Mouse (Mus musculus): ENCODE data around the gene Olfr1412. TPM values are rescaled to one million over a fixed set of nuclear protein-coding genes. Genes with fewer than 3 reads are reported as not detected.

The Olfr1412 gene
- polyA plus RNA-seq, 1 experiment from 2014 or later = not detected

- Histone ChIP-seq H3K9me3 (no peaks in the 10 kb centered on the region), H3K27me3 (no peaks in the 10 kb centered on the region), H3K36me3 (no peaks in the 10 kb centered on the region), H3K4me1 (peaks cover 3% of the 10 kb centered on the region; the same call in 1 of the 2 replicates), H3K27ac (replicated peaks) (no peak within 1 kb of the TSS), H3K9ac (replicated peaks) (no peak within 1 kb of the TSS), H3K4me3 (no peak within 1 kb of the TSS), H3K4me2 (replicated peaks) (no peak within 1 kb of the TSS)
- WGBS = 61% methylated on average over 2 of the region's 2 CpGs
- no peak for ATAC-seq (replicated peaks)
These were observed 31.9 kb downstream of the Olfr1412 start, which contains the start of gene Olfr12 for GRCm38 (mm10) chr1:92617488-92617887. TSS of gene Olfr12 (plus strand) at chr1:92617788.

- H3K9ac ChIP-seq (replicated peaks) = no peak overlapping the region
- H3K4me3 ChIP-seq = no peak overlapping the region
- 77% methylated on average over 4 of the region's 4 CpGs for WGBS
- ATAC-seq (replicated peaks) = no peak
- H3K27me3 ChIP-seq = no peaks in the 10 kb centered on the region
- H3K9me3 ChIP-seq = no peaks in the 10 kb centered on the region
- H3K4me2 ChIP-seq (replicated peaks) = no peak overlapping the region
- H3K27ac ChIP-seq (replicated peaks) = no peak overlapping the region
- H3K36me3 ChIP-seq = no peaks in the 10 kb centered on the region
- H3K4me1 ChIP-seq = peaks cover under 1% of the 10 kb centered on the region; the same call in 1 of the 2 replicates
These were observed 32.8 kb downstream of the Olfr1412 start for GRCm38 (mm10) chr1:92618360-92618759.

- Histone ChIP-seq H3K27me3 (no peaks in the 10 kb centered on the region), H3K9ac (replicated peaks) (no peak overlapping the region), H3K27ac (replicated peaks) (no peak overlapping the region), H3K9me3 (no peaks in the 10 kb centered on the region), H3K4me3 (no peak overlapping the region), H3K4me1 (no peaks in the 10 kb centered on the region), H3K36me3 (no peaks in the 10 kb centered on the region), H3K4me2 (replicated peaks) (no peak overlapping the region)
- 58% methylated on average over 4 of the region's 4 CpGs for WGBS
- ATAC-seq (replicated peaks) = no peak
These were observed 42.6 kb downstream of the Olfr1412 start for GRCm38 (mm10) chr1:92628227-92628626.

GRCm38 (mm10) chr1:92632196-92632595, 46.6 kb downstream of the Olfr1412 start:
- Histone ChIP-seq H3K27ac (replicated peaks) (no peak overlapping the region), H3K36me3 (peaks cover 18% of the 10 kb centered on the region), H3K4me1 (peaks cover 4% of the 10 kb centered on the region; the same call in 1 of the 2 replicates), H3K4me3 (no peak overlapping the region), H3K9ac (replicated peaks) (no peak overlapping the region), H3K9me3 (no peaks in the 10 kb centered on the region), H3K27me3 (no peaks in the 10 kb centered on the region), H3K4me2 (replicated peaks) (no peak overlapping the region)
- WGBS = 49% methylated on average over 5 of the region's 5 CpGs
- ATAC-seq (replicated peaks) = no peak

DNA sequence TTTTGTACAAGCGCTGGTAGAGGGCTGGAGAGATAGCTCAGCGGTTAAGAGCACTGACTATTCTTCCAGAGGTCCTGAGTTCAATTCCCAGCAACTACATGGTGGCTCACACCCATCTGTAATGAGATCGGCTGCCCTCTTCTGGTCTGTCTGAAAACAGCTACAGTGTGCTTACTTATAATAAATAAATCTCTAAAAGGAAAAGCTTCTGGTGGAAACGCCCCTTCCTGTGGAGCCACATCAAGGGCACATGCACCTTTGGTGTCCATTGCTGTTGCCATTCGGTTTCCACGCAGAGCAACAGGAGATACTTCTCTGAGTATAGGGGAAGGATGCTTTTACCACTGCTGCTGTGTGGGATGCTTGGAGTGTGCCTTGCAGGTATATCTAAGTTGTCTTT, 47.4 kb downstream of the Olfr1412 start:
- H3K4me1 ChIP-seq = peaks cover 4% of the 10 kb centered on the region; the same call in 1 of the 2 replicates
- H3K9ac ChIP-seq (replicated peaks) = no peak overlapping the region
- H3K36me3 ChIP-seq = peaks cover 25% of the 10 kb centered on the region
- H3K9me3 ChIP-seq = no peaks in the 10 kb centered on the region
- no peak overlapping the region for H3K4me3 ChIP-seq
- no peaks in the 10 kb centered on the region for H3K27me3 ChIP-seq
- ATAC-seq (replicated peaks) = no peak
- no peak overlapping the region for H3K4me2 ChIP-seq (replicated peaks)
- H3K27ac ChIP-seq (replicated peaks) = no peak overlapping the region
- 76% methylated on average over 6 of the region's 6 CpGs for WGBS

GRCm38 (mm10) chr1:92633726-92634125, 48.1 kb downstream of the Olfr1412 start:
- H3K4me3 ChIP-seq = no peak overlapping the region
- H3K27ac ChIP-seq (replicated peaks) = no peak overlapping the region
- peaks cover 4% of the 10 kb centered on the region; the same call in 1 of the 2 replicates for H3K4me1 ChIP-seq
- WGBS = 83% methylated on average over 8 of the region's 8 CpGs
- no peaks in the 10 kb centered on the region for H3K27me3 ChIP-seq
- H3K4me2 ChIP-seq (replicated peaks) = no peak overlapping the region
- H3K9ac ChIP-seq (replicated peaks) = no peak overlapping the region
- no peak for ATAC-seq (replicated peaks)
- no peaks in the 10 kb centered on the region for H3K9me3 ChIP-seq
- H3K36me3 ChIP-seq = peaks cover 33% of the 10 kb centered on the region

- WGBS = 79% methylated on average over 1 of the region's 1 CpGs
- Histone ChIP-seq H3K9ac (replicated peaks) (no peak overlapping the region), H3K9me3 (no peaks in the 10 kb centered on the region), H3K4me3 (no peak overlapping the region), H3K4me1 (peaks cover 7% of the 10 kb centered on the region; the same call in 1 of the 2 replicates), H3K36me3 (peaks cover 39% of the 10 kb centered on the region), H3K27ac (replicated peaks) (no peak overlapping the region), H3K4me2 (replicated peaks) (no peak overlapping the region), H3K27me3 (no peaks in the 10 kb centered on the region)
- 0 out of 2 replicates have a peak, but pooled peaks have one; percentile 8 for ATAC-seq (replicated peaks)
These were observed 49.0 kb downstream of the Olfr1412 start for GRCm38 (mm10) chr1:92634569-92634968.

- no peak overlapping the region for H3K4me3 ChIP-seq
- H3K27me3 ChIP-seq = no peaks in the 10 kb centered on the region
- ATAC-seq (replicated peaks) = 0 out of 2 replicates have a peak, but pooled peaks have one; percentile 42
- no peak overlapping the region for H3K4me2 ChIP-seq (replicated peaks)
- WGBS = 49% methylated on average over 4 of the region's 4 CpGs
- peaks cover 11% of the 10 kb centered on the region for H3K4me1 ChIP-seq
- H3K36me3 ChIP-seq = peaks cover 40% of the 10 kb centered on the region
- no peaks in the 10 kb centered on the region for H3K9me3 ChIP-seq
- 0 out of 2 replicates have a peak overlapping the region, but pooled peaks have one; percentile 27 for H3K27ac ChIP-seq (replicated peaks)
- no peak overlapping the region for H3K9ac ChIP-seq (replicated peaks)
These were observed 49.5 kb downstream of the Olfr1412 start for GRCm38 (mm10) chr1:92634976-92635599.

- Histone ChIP-seq H3K36me3 (peaks cover 40% of the 10 kb centered on the region), H3K4me3 (no peak overlapping the region), H3K27ac (replicated peaks) (no peak overlapping the region), H3K9me3 (no peaks in the 10 kb centered on the region), H3K4me1 (peaks cover 20% of the 10 kb centered on the region), H3K9ac (replicated peaks) (no peak overlapping the region), H3K4me2 (replicated peaks) (no peak overlapping the region), H3K27me3 (no peaks in the 10 kb centered on the region)
- WGBS = 85% methylated on average over 8 of the region's 8 CpGs
- no peak for ATAC-seq (replicated peaks)
These were observed 50.4 kb downstream of the Olfr1412 start for GRCm38 (mm10) chr1:92636015-92636414.

- Histone ChIP-seq H3K9ac (replicated peaks) (no peak overlapping the region), H3K9me3 (no peaks in the 10 kb centered on the region), H3K27me3 (no peaks in the 10 kb centered on the region), H3K4me2 (replicated peaks) (no peak overlapping the region), H3K36me3 (peaks cover 40% of the 10 kb centered on the region), H3K4me1 (peaks cover 23% of the 10 kb centered on the region), H3K4me3 (no peak overlapping the region), H3K27ac (replicated peaks) (no peak overlapping the region)
- 94% methylated on average over 11 of the region's 11 CpGs for WGBS
- no peak for ATAC-seq (replicated peaks)
These were observed 51.1 kb downstream of the Olfr1412 start for GRCm38 (mm10) chr1:92636676-92637075.

DNA sequence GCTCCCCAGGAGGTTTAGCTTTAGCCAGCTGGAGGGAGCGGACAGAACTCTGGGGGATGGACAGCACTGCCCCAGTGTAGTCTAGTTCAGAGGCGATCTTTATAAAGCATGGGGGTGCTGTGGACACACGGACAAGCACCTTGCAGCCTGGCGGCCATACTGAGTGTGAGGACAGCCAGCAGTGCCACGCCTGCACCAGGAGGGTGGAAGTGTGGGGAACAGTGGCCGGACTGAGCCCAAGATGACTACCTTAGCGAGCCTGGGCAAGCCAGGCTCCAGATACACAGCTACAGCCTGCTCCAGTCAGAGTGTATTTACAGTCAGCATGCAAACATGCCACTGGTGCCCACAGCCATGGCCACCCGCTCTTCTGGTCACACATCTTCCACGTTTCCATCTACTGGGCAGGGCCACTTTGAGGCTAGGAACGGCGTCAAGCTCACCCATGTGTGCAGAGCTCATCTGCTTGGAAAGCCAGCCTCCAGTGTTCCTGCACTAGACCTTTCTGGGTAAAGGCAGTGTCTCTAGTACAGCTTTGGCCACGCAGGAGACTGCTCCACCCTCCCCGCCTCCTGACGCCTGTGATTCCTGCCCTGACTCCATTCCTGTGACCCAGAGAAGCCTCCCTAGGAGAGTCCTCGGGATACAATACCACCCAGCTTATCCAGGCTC, 52.1 kb downstream of the Olfr1412 start:
- peaks cover 30% of the 10 kb centered on the region for H3K4me1 ChIP-seq
- no peak overlapping the region for H3K9ac ChIP-seq (replicated peaks)
- no peak overlapping the region for H3K4me3 ChIP-seq
- no peaks in the 10 kb centered on the region for H3K9me3 ChIP-seq
- H3K36me3 ChIP-seq = peaks cover 40% of the 10 kb centered on the region
- H3K4me2 ChIP-seq (replicated peaks) = no peak overlapping the region
- ATAC-seq (replicated peaks) = no peak
- H3K27me3 ChIP-seq = no peaks in the 10 kb centered on the region
- 92% methylated on average over 15 of the region's 15 CpGs for WGBS
- H3K27ac ChIP-seq (replicated peaks) = no peak overlapping the region

DNA sequence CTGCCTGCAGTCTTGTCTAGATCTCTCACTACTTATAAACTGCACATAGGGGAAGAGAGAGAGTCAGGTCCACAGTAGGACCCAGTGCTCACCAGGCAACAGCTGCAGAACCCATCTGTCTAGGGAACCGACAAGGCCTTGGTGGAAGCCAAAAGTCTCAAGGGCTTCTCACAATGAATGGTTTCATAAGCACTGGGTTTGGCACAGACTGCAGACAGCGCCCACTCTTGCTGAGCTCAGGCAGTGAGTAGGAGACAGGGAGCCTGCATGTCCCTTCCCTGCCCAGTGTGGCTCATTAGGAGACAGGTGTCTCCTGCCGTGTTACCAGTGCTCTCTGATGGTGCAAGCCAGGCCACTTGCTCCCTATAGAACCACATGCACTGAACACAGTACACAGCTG, 52.6 kb downstream of the Olfr1412 start:
- peaks cover 31% of the 10 kb centered on the region for H3K4me1 ChIP-seq
- WGBS = 86% methylated on average over 3 of the region's 3 CpGs
- H3K27ac ChIP-seq (replicated peaks) = no peak overlapping the region
- no peak overlapping the region for H3K4me3 ChIP-seq
- no peaks in the 10 kb centered on the region for H3K9me3 ChIP-seq
- no peak for ATAC-seq (replicated peaks)
- no peak overlapping the region for H3K4me2 ChIP-seq (replicated peaks)
- no peaks in the 10 kb centered on the region for H3K27me3 ChIP-seq
- no peak overlapping the region for H3K9ac ChIP-seq (replicated peaks)
- H3K36me3 ChIP-seq = peaks cover 40% of the 10 kb centered on the region
